Mouse (Mus musculus) small intestine, adult 2 months (tissue): ENCODE measurements around the gene Xylt1. TPM values are rescaled to one million over a fixed set of nuclear protein-coding genes. Genes with fewer than 3 reads are reported as not detected.

Experiments
- H3K27ac ChIP-seq: fragments of 200-500 bp; 2 replicates; pipeline ENCODE4 v1.5.1; 2012; ENCODE audit warnings: low read depth, low read length, control low read depth, inconsistent platforms; ENCODE audit not compliant: insufficient read depth
- H3K27me3 ChIP-seq: fragments of 200-500 bp; 2 replicates; pipeline ENCODE4 v1.6.1; 2012; ENCODE audit warnings: mild to moderate bottlenecking, moderate library complexity, low read length, inconsistent platforms; ENCODE audit not compliant: control insufficient read depth, insufficient read depth
- H3K36me3 ChIP-seq: fragments of 200-500 bp; 2 replicates; pipeline ENCODE4 v1.6.1; 2012; ENCODE audit warnings: mild to moderate bottlenecking, low read length, control low read depth, inconsistent platforms; ENCODE audit not compliant: control insufficient read depth, insufficient read depth
- H3K4me1 ChIP-seq: fragments of 200-500 bp; 2 replicates; pipeline ENCODE4 v1.6.1; 2012; ENCODE audit warnings: low read length, inconsistent platforms, mixed read lengths; ENCODE audit not compliant: control insufficient read depth, insufficient read depth, insufficient read length
- H3K4me3 ChIP-seq: fragments of 200-500 bp; 2 replicates; pipeline ENCODE4 v1.5.1; 2012; ENCODE audit warnings: low read depth, mild to moderate bottlenecking, control low read depth, inconsistent platforms, low read length, moderate library complexity
- CTCF ChIP-seq: fragments of 200-500 bp; IDR thresholded peaks from 2 replicates; pipeline ENCODE4 v1.5.1; 2012; ENCODE audit warnings: low read depth, mild to moderate bottlenecking, control low read depth, inconsistent platforms, low read length, moderate library complexity, mixed read lengths; ENCODE audit not compliant: insufficient replicate concordance, insufficient read length; ENCODE audit errors: extremely low read depth
- POLR2A ChIP-seq: fragments of 200-500 bp; IDR thresholded peaks from 2 replicates; pipeline ENCODE4 v1.6.1; 2012; ENCODE audit warnings: low read depth, mild to moderate bottlenecking, control low read depth, inconsistent platforms, low read length, moderate library complexity
- WGBS: fragments of 180-500 bp; shearing (Covaris S2); methylation state at CpG from one replicate; pipeline ENCODE4 v1.1.7; 2018; 5-methylcytosine and 5-hydroxymethylcytosine counted together
- polyA plus RNA-seq: library from polyadenylated mRNA; depleted of rRNA; stranded (reverse); fragments of >200 nt; gene quantifications from 2 replicates; pipeline ENCODE4 v1.2.3, GENCODE M21; 2012

Xylt1 gene
- polyA plus RNA-seq, 1 experiment = 2.9 TPM

DNA sequence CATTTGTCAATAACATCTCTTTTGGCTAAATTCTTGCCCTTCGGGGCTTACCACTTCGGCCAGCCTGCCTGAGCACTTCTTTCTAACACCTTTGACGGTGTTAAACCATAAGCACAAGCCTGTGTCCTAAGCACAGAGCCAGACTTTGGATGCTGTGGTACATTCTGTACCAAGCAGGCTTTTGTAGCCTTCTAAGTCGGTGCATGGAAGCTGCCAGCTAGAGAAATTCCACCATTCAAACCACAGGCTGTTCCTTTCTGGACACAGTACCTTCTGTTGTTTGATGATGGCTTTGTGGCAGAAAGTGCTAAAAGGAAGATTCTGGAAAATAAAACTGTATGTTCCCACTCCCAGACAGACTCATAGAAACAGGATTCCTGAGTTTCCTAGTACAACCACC, 277.4 kb downstream of the Xylt1 start:
- Histone ChIP-seq H3K4me1 (no peaks in the 10 kb centered on the region), H3K27me3 (no peaks in the 10 kb centered on the region), H3K27ac (no peak overlapping the region), H3K36me3 (no peaks in the 10 kb centered on the region), H3K4me3 (no peak overlapping the region)
- TF ChIP-seq POLR2A (no peak), CTCF (no peak)
- WGBS = 91% methylated on average over 4 of the region's 4 CpGs

DNA sequence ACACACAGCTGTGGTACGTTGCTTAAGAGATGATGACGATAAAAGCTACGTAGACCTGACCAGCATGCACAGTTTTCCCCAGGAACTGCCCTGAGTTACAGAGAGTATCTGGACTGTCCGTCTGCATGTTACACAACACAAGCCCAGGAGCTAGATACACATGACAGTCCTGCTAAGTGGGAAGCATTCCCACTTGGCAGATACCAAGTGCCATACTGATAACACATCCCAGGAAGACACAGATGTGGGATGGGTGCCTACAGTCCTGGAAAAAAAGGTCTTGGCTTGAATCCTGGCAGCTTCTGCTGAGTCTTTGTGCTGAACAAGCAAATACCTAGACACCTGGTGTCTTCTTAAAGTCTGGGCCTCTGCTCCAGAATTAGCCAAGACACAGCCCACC, 278.0 kb downstream of the Xylt1 start:
- no peak for TF ChIP-seq POLR2A
- TF ChIP-seq CTCF = no peak
- H3K4me1 ChIP-seq = no peaks in the 10 kb centered on the region
- no peak overlapping the region for H3K27ac ChIP-seq
- H3K27me3 ChIP-seq = no peaks in the 10 kb centered on the region
- no peaks in the 10 kb centered on the region for H3K36me3 ChIP-seq
- H3K4me3 ChIP-seq = no peak overlapping the region
- WGBS = 90% methylated on average over 4 of the region's 4 CpGs

DNA sequence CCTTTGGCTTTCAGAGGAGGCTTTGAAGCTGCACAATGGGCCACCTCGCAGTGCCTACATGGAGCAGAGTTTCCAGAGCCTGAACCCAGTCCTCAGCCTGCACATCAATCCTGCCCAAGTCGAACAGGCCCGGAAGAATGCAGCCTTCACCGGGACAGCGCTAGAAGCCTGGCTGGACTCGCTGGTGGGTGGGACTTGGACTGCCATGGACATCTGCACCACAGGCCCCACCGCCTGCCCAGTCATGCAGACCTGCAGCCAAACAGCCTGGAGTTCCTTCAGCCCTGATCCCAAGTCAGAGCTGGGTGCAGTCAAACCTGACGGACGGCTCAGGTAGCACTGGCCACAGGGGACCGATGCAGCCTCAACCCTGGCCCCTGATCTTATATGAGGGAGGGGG, 286.5 kb downstream of the Xylt1 start:
- TF ChIP-seq CTCF (no peak), POLR2A (no peak)
- WGBS = 90% methylated on average over 10 of the region's 10 CpGs
- H3K4me3 ChIP-seq = no peak overlapping the region

DNA sequence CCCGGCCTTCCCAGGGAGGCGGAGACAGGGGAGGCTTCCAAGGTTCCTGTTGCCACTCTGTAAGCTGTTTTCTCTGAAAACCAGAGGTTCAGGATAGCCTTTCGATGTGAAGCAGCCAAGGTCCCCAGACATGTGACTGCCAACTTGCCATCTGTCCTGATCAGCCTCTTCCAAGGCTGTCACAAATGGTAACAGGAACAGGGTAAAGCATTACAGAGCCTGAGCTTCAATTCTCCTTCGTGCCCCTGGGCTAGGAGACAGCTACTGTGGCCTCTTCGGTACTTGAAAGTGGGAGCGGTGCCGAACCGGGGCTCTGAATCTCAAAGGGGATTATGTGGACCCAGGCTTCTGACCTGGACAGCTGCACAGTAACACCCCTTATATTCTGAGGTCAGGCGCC, 287.4 kb downstream of the Xylt1 start:
- Histone ChIP-seq H3K36me3 (no peaks in the 10 kb centered on the region), H3K4me1 (no peaks in the 10 kb centered on the region), H3K4me3 (no peak overlapping the region), H3K27ac (no peak overlapping the region), H3K27me3 (no peaks in the 10 kb centered on the region)
- TF ChIP-seq CTCF (no peak), POLR2A (no peak)
- 86% methylated on average over 9 of the region's 9 CpGs for WGBS

More for the DNA sequence above, 286.5 kb downstream of the Xylt1 start:
- no peak overlapping the region for H3K27ac ChIP-seq
- no peaks in the 10 kb centered on the region for H3K4me1 ChIP-seq
- no peaks in the 10 kb centered on the region for H3K36me3 ChIP-seq
- no peaks in the 10 kb centered on the region for H3K27me3 ChIP-seq

DNA sequence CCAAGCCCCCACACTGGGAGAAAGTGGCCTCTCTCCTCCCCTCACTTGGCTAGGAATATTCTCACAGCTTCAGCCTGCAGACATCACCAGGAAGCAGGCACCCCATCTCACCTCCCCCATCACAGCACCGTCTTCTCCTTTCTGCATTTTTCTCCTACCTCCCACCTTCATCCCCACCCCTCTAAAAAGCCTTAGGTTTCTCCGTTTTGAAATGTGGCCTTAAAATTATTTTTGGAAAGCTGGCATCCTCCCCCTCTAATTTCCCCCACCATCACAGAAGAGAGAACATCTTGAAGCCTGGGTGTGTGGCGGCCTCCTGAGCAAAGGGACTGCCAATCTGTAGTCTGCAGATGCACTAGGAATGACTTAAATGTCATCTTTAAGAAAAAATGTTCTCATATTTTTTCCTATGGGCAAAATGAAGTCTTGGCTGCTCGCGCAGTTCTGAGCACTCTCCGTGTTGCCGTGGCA, 291.4 kb downstream of the Xylt1 start:
- Histone ChIP-seq H3K27me3 (no peaks in the 10 kb centered on the region), H3K27ac (no peak overlapping the region), H3K36me3 (no peaks in the 10 kb centered on the region), H3K4me1 (no peaks in the 10 kb centered on the region), H3K4me3 (no peak overlapping the region)
- WGBS = 93% methylated on average over 7 of the region's 7 CpGs
- no peak for TF ChIP-seq CTCF
- TF ChIP-seq POLR2A = no peak

DNA sequence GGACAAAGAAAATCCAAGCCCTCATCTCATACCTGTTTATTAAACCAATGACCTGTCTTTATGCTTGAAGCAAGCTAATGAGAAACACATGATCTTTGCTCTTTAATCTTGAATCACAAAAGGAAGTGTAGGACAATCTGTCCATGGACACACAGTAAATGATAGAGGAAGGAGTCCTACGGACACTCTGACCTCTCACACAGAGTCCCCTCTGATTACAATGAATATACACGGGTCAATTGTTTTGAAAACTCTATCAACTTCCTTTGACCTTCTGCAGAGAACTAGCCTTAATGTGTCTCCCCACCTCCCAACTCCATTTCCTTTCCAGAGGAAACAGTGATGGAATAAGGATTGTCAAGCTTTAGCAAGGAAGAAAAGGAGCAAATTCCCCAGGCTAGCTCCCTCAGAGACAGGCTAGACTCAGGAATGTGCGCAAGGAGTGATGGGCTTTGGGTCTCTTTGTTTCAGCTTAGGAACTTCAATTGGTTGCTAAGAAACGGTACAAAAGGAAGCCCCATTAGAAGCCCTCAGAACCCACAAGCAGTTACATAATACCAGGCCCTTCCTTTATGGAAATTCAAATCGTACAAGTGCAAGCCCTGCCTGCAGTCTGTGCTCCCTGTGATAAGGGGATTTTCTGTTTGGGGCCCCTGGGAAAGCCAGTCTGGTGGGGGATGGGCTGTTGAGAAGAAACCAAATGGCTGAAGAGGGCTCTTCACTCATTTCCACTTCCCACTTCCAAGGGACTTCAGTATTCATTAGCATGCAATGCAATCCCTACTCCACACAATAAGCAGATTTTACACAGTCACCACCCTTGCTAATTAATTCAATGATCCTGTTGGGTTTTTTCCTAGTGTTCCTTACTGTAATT, 305.6 kb downstream of the Xylt1 start:
- Histone ChIP-seq H3K4me3 (no peak overlapping the region), H3K27me3 (no peaks in the 10 kb centered on the region), H3K27ac (no peak overlapping the region), H3K4me1 (no peaks in the 10 kb centered on the region), H3K36me3 (no peaks in the 10 kb centered on the region)
- TF ChIP-seq POLR2A (no peak), CTCF (no peak)
- WGBS = 32% methylated on average over 5 of the region's 5 CpGs

DNA sequence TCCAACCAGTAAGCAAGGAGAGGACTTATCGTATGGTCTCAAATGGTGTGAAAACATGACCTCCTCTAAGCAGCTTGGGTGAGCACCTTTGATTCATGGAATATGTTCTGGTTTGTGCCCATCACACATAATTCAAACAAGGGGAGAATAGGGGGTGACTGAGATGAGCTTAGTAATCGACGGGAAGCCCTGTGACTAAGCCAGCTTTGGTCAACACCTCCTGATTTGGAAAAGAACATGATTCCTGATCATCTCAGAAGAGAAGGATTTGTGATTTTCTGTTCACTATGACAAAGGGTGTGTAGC, 306.2 kb downstream of the Xylt1 start:
- Histone ChIP-seq H3K4me1 (no peaks in the 10 kb centered on the region), H3K36me3 (no peaks in the 10 kb centered on the region), H3K4me3 (no peak overlapping the region), H3K27me3 (no peaks in the 10 kb centered on the region), H3K27ac (no peak overlapping the region)
- WGBS = 89% methylated on average over 3 of the region's 3 CpGs
- TF ChIP-seq CTCF = no peak
